ENCODE assay signal across 19 mouse cellular contexts in the genomic region with DNA sequence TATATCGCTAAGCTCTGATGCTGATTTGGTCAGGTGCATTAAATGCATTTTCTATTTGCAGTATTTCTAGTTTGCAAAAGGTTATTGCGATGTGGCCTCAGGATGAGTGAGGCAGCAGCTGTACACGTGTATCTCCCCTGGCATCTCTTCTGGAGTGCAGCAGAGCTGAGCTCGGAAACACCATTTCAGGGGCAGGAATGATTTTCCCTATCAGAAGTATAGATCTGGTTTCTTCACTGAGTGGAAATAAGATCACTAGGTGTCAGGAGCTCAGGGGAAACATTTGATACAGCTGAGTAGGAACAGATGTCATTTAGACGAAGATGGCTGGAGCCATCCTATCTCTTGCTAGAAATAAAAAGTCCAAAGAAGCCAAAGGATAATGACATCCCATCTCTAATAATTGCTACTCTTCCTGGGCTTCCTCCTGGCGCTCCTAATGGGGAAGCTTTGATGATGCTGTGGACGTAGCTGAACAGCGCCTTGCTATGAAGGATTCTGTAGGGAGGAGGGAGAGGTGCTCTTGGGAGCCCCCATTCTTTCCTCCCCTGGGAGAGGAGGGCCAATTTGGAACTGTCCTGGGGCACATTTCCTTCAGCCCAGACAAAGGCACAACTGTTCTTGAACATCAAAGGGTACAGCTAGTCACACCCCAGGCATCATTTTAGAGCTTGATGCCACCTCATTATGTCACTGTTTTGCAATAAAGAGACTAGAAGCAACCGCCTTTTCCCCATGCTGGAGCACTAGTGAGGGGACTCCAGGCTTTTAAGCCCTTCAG.
A peak's percentile ranks its signal among the peaks of the same experiment; 100 is the strongest.
DNase-seq lines count a peak whose midpoint lies in the region; ATAC-seq and TF ChIP-seq lines count a peak whose summit lies in the region.
"Had no signal": no experiment of that assay in that cellular context is flagged by ENCODE, and none has a peak within 500 bp of the region (broad histone marks: within the 10 kb centered on the region; RNA-seq: fewer than 3 reads in every experiment).

No protein-coding gene starts in this region.

- no peak for TF ChIP-seq POLR2A in thymus, adult 2 months (IDR thresholded peaks at IDR 0.05; ENCODE audit: control insufficient read depth, extremely low read depth, insufficient read depth, low read length, poor library complexity)

- no peak for DNase-seq in hindbrain, postnatal 0 days (ENCODE audit: low spot score)
- no peak for DNase-seq in gastrocnemius, adult 18-20 months (ENCODE audit: low spot score)
- no peak for DNase-seq in thymus, adult 2 months
- DNase-seq: cerebellum, postnatal 25 days; gastrocnemius, postnatal 14 days; heart, postnatal 14 days; kidney, adult 11 months; kidney, postnatal 25 days; layer of hippocampus, postnatal 36 days; liver, embryonic 13.5 days had no signal

- no peak overlapping the region for H3K9ac ChIP-seq in hindbrain, embryonic 12.5 days
- H3K9ac ChIP-seq in hindbrain, postnatal 0 days (replicated peaks; ENCODE audit: low read length): no peak overlapping the region
- H3K9ac ChIP-seq in forebrain, embryonic 12.5 days: no peak overlapping the region
- H3K9ac ChIP-seq in hindbrain, embryonic 15.5 days: no peak overlapping the region
- no peak overlapping the region for H3K9ac ChIP-seq in neural tube, embryonic 14.5 days (replicated peaks; ENCODE audit: low read depth, low read length)
- H3K9ac ChIP-seq: embryonic facial prominence, embryonic 13.5 days; liver, embryonic 13.5 days had no signal

- H3K27ac ChIP-seq in hindbrain, embryonic 12.5 days: 0 out of 2 replicates have a peak overlapping the region, but pooled peaks have one; percentile 6
- H3K27ac ChIP-seq in hindbrain, postnatal 0 days: no peak overlapping the region
- peak overlapping the region; percentile 56 for H3K27ac ChIP-seq in forebrain, embryonic 12.5 days
- H3K27ac ChIP-seq in hindbrain, embryonic 15.5 days (replicated peaks): no peak overlapping the region
- no peak overlapping the region for H3K27ac ChIP-seq in neural tube, embryonic 14.5 days (ENCODE audit: low read depth, low read length)
- no peak overlapping the region for H3K27ac ChIP-seq in thymus, adult 2 months (ENCODE audit: control insufficient read depth, insufficient read depth, low read length)
- H3K27ac ChIP-seq: embryonic facial prominence, embryonic 13.5 days; heart, embryonic 10.5 days; liver, embryonic 13.5 days; stomach, postnatal 0 days had no signal

- H3K4me3 ChIP-seq in hindbrain, embryonic 12.5 days: no peak overlapping the region
- H3K4me3 ChIP-seq in hindbrain, postnatal 0 days (ENCODE audit: low read length): no peak overlapping the region
- H3K4me3 ChIP-seq in forebrain, embryonic 12.5 days (replicated peaks): no peak overlapping the region
- no peak overlapping the region for H3K4me3 ChIP-seq in hindbrain, embryonic 15.5 days
- no peak overlapping the region for H3K4me3 ChIP-seq in neural tube, embryonic 14.5 days (ENCODE audit: low read depth, low read length)
- no peak overlapping the region for H3K4me3 ChIP-seq in thymus, adult 2 months (ENCODE audit: control insufficient read depth, insufficient read depth, low read length)
- H3K4me3 ChIP-seq: embryonic facial prominence, embryonic 13.5 days; heart, embryonic 10.5 days; liver, embryonic 13.5 days had no signal

- peaks cover 8% of the 10 kb centered on the region for H3K4me1 ChIP-seq in hindbrain, embryonic 12.5 days
- no peaks in the 10 kb centered on the region for H3K4me1 ChIP-seq in hindbrain, postnatal 0 days (ENCODE audit: insufficient read depth, low read length)
- peaks cover 13% of the 10 kb centered on the region for H3K4me1 ChIP-seq in forebrain, embryonic 12.5 days
- H3K4me1 ChIP-seq in hindbrain, embryonic 15.5 days (replicated peaks): peaks cover 9% of the 10 kb centered on the region
- H3K4me1 ChIP-seq in neural tube, embryonic 14.5 days (ENCODE audit: control insufficient read depth, insufficient read depth, low read length): no peaks in the 10 kb centered on the region
- no peaks in the 10 kb centered on the region for H3K4me1 ChIP-seq in thymus, adult 2 months (replicated peaks; ENCODE audit: control insufficient read depth, insufficient read depth, low read length)
- H3K4me1 ChIP-seq: embryonic facial prominence, embryonic 13.5 days; heart, embryonic 10.5 days; liver, embryonic 13.5 days had no signal

- no peak overlapping the region for H3K4me2 ChIP-seq in hindbrain, embryonic 12.5 days (replicated peaks)
- H3K4me2 ChIP-seq in hindbrain, postnatal 0 days (ENCODE audit: low read depth, low read length): no peak overlapping the region
- no peak overlapping the region for H3K4me2 ChIP-seq in forebrain, embryonic 12.5 days
- H3K4me2 ChIP-seq in hindbrain, embryonic 15.5 days: no peak overlapping the region
- no peak overlapping the region for H3K4me2 ChIP-seq in neural tube, embryonic 14.5 days (ENCODE audit: low read depth, low read length)
- H3K4me2 ChIP-seq: embryonic facial prominence, embryonic 13.5 days; liver, embryonic 13.5 days had no signal

- 55% methylated on average over 9 of the region's 9 CpGs for WGBS in hindbrain, embryonic 12.5 days
- 47% methylated on average over 9 of the region's 9 CpGs for WGBS in hindbrain, postnatal 0 days
- 38% methylated on average over 9 of the region's 9 CpGs for WGBS in forebrain, embryonic 12.5 days
- WGBS in hindbrain, embryonic 15.5 days: 46% methylated on average over 9 of the region's 9 CpGs
- 32% methylated on average over 9 of the region's 9 CpGs for WGBS in neural tube, embryonic 14.5 days
- WGBS in thymus, adult 2 months: 89% methylated on average over 9 of the region's 9 CpGs

- no peaks in the 10 kb centered on the region for H3K27me3 ChIP-seq in hindbrain, embryonic 12.5 days
- H3K27me3 ChIP-seq in hindbrain, postnatal 0 days (ENCODE audit: insufficient read depth, low read length): no peaks in the 10 kb centered on the region
- no peaks in the 10 kb centered on the region for H3K27me3 ChIP-seq in forebrain, embryonic 12.5 days
- no peaks in the 10 kb centered on the region for H3K27me3 ChIP-seq in hindbrain, embryonic 15.5 days
- H3K27me3 ChIP-seq in neural tube, embryonic 14.5 days (ENCODE audit: control insufficient read depth, insufficient read depth, low read length): no peaks in the 10 kb centered on the region
- no peaks in the 10 kb centered on the region for H3K27me3 ChIP-seq in thymus, adult 2 months (ENCODE audit: control insufficient read depth, insufficient read depth, low read length)
- H3K27me3 ChIP-seq: embryonic facial prominence, embryonic 13.5 days; liver, embryonic 13.5 days had no signal

- no peaks in the 10 kb centered on the region for H3K9me3 ChIP-seq in hindbrain, embryonic 12.5 days (replicated peaks)
- H3K9me3 ChIP-seq in hindbrain, postnatal 0 days (ENCODE audit: low read length): no peaks in the 10 kb centered on the region
- no peaks in the 10 kb centered on the region for H3K9me3 ChIP-seq in forebrain, embryonic 12.5 days
- no peaks in the 10 kb centered on the region for H3K9me3 ChIP-seq in hindbrain, embryonic 15.5 days
- no peaks in the 10 kb centered on the region for H3K9me3 ChIP-seq in neural tube, embryonic 14.5 days (ENCODE audit: control insufficient read depth, low read length)
- H3K9me3 ChIP-seq: embryonic facial prominence, embryonic 13.5 days; heart, embryonic 10.5 days; liver, embryonic 13.5 days had no signal

- TF ChIP-seq CTCF in hindbrain, postnatal 0 days (IDR thresholded peaks at IDR 0.05; ENCODE audit: low read depth): no peak
- TF ChIP-seq CTCF in thymus, adult 2 months (IDR thresholded peaks at IDR 0.05; ENCODE audit: borderline replicate concordance, control insufficient read depth, extremely low read depth, insufficient read depth, low read length, poor library complexity): no peak

- no peaks in the 10 kb centered on the region for H3K36me3 ChIP-seq in hindbrain, embryonic 12.5 days
- no peaks in the 10 kb centered on the region for H3K36me3 ChIP-seq in hindbrain, postnatal 0 days (ENCODE audit: insufficient read depth, low read length)
- H3K36me3 ChIP-seq in forebrain, embryonic 12.5 days (replicated peaks): no peaks in the 10 kb centered on the region
- H3K36me3 ChIP-seq in hindbrain, embryonic 15.5 days: no peaks in the 10 kb centered on the region
- H3K36me3 ChIP-seq in neural tube, embryonic 14.5 days (ENCODE audit: control insufficient read depth, insufficient read depth, low read length): no peaks in the 10 kb centered on the region
- no peaks in the 10 kb centered on the region for H3K36me3 ChIP-seq in thymus, adult 2 months (ENCODE audit: control insufficient read depth, insufficient read depth, low read length)
- H3K36me3 ChIP-seq: embryonic facial prominence, embryonic 13.5 days; heart, embryonic 10.5 days; liver, embryonic 13.5 days had no signal

- ATAC-seq in hindbrain, embryonic 12.5 days (ENCODE audit: low FRiP score): peak; percentile 46
- ATAC-seq in hindbrain, postnatal 0 days: no peak
- ATAC-seq in forebrain, embryonic 12.5 days (ENCODE audit: low FRiP score): peak; percentile 88; the same call in 1 of the 2 replicates
- 0 out of 2 replicates have a peak, but pooled peaks have one; percentile 34 for ATAC-seq in hindbrain, embryonic 15.5 days (ENCODE audit: low FRiP score, low read depth)
- ATAC-seq in neural tube, embryonic 14.5 days (ENCODE audit: low read depth): peak; percentile 82; the same call in 1 of the 2 replicates
- no peak for ATAC-seq in inflammation-experienced regulatory T-cells, adult 6 months
- ATAC-seq: Patski had no signal

Comparison
In these comparisons a context has a peak if more than half of its experiments do, and no peak if none do; other contexts are left out.
1. ATAC-seq: peak in hindbrain, embryonic 12.5 days (single experiment), forebrain, embryonic 12.5 days (single experiment), hindbrain, embryonic 15.5 days (single experiment) and neural tube, embryonic 14.5 days (single experiment); none in hindbrain, postnatal 0 days (single experiment) and inflammation-experienced regulatory T-cells, adult 6 months (single experiment).
2. H3K27ac ChIP-seq: peak in hindbrain, embryonic 12.5 days (single experiment) and forebrain, embryonic 12.5 days (single experiment); none in hindbrain, postnatal 0 days (single experiment), hindbrain, embryonic 15.5 days (single experiment), neural tube, embryonic 14.5 days (single experiment) and thymus, adult 2 months (single experiment).